Mouse (Mus musculus) right cerebral cortex, postnatal 36 days (tissue): Measurements from ENCODE around the gene 1700020A23Rik.
A peak's percentile ranks its signal among the peaks of the same experiment; 100 is the strongest.

Source experiments
- DNase-seq, 2 experiments: peaks; one replicate each; pipeline ENCODE4 v3.0.0; 2022; ENCODE audit warnings: low spot score in 2 of 2, mixed read lengths in 1 of 2

The 1700020A23Rik gene

GRCm38 (mm10) chr2:130411558-130412495, 6.8 kb downstream of the 1700020A23Rik start:
- peak; percentile 55 to 72 for DNase-seq

DNA sequence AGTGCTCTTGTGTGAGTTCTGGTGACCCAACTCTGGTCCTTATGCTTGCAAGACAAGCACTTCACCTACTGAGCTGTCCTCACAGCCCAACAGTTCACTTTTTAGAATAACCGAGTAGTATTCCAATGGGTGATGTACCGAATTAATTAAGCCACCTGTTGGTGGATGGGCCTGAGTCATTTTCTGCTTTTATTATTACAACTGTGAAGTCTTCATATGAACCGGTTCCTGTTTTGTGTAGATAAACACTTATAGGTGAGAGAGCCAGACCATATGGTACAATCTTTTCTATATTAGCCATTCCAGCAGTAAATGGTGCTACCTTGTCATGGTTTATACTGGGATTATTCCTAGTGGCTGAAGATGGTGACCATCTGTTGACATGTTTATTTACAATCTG, 7.7 kb downstream of the 1700020A23Rik start:
- no peak for DNase-seq

DNA sequence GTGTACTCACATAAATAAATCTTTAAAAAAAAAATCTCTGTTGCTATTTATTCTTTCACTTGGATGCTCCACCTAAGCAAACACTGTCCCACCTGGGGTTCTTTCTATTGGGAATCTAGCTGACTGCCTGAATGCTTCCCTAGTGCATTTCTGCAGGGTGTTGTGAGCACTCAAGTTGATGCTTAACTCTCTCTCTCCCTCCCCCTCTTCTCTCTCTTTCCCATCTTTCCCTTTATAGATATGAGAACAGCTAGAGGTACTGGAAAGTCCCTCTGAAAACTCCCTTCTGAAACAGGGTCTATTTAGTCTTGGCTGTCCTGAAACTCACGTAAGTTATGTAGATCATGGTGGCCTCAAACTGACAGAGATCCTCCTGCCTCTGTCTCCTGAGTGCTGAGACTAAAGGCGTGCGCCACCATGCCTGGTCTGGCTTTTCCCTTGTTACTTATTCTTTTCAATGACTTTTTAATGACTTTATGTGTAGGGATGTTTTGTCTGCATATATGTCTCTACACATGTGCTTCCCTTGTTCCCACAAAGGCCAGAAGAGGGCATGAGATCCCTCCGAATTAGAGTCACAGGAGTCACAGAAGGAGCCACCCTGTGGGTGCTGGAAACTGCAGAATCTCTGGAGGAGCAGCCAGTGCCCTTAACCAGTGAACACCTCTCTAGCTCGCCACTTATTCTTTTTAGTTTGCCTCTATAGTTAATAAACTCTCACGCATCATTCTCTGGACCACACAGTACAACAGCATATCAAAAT, 9.2 kb downstream of the 1700020A23Rik start:
- DNase-seq = no peak

- DNase-seq = no peak
These were observed 16.9 kb downstream of the 1700020A23Rik start for GRCm38 (mm10) chr2:130421781-130422620.

- DNase-seq = peak in 1 of 2 experiments; percentile 77
These were observed 18.5 kb downstream of the 1700020A23Rik start for GRCm38 (mm10) chr2:130423397-130424125.

DNA sequence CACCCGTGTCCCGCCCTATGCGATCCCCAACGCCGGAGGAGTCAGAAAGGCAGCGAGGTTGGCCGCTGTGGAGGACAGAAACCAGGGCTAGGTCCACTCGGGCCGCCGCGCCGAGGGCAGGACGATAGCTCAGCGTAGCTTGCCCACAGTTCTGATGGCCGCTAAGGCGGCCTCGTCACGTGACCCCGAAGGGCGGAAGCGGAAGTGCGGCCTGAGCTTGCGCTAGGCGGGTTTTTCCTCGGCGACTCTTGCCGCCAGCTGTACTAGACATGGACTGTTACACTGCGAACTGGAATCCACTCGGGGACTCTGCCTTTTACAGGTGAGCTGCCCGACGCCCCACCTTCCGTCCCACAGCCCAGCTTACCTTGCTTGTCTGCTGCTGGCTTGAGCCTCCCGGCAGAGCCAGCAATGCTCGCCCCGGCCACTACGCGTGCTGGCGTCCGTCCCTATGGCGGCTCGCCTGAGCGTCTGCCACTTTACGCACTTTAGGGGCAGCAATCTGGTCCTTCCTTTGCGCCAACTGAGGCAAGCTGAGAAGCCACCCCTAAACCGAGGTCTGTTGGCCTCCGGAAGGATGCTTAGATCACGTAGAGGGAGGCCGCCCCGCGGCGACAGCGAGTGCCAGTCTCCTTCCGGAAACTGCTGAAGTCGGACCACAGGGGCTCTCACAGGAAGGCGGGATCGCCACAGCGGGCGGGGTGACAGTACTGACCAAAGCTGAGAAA, 19.2 kb downstream of the 1700020A23Rik start, which contains the start of the genes Vps16 and Pced1a:
Vps16 (plus strand) TSS at position 214 of the 728 bp plus-strand sequence.
Pced1a (minus strand) TSS at position 576 of the 728 bp plus-strand sequence.
- peak; percentile 87 to 90 for DNase-seq

DNA sequence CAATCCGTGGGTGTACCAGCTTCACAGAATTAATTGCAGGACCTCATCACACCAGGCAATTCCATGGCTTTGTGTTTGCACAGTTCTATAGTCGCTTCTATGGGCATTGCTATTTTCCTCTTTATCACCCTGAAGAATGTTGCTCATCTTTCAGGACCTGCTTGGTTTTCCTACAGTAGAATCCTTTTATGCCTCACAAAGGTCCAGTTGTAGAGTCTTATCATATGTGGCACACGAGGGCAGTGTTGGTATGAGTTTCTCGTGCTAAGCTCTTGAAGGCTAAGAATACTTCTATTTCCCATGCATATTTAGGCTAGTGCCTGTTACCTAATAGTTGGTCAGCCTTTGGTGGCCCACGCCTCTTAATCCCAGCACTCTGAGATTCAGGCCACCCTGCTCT, 20.1 kb downstream of the 1700020A23Rik start:
- DNase-seq = no peak

GRCm38 (mm10) chr2:130429851-130430250, 24.8 kb downstream of the 1700020A23Rik start:
- no peak for DNase-seq

GRCm38 (mm10) chr2:130430484-130430883, 25.4 kb downstream of the 1700020A23Rik start:
- no peak for DNase-seq

DNA sequence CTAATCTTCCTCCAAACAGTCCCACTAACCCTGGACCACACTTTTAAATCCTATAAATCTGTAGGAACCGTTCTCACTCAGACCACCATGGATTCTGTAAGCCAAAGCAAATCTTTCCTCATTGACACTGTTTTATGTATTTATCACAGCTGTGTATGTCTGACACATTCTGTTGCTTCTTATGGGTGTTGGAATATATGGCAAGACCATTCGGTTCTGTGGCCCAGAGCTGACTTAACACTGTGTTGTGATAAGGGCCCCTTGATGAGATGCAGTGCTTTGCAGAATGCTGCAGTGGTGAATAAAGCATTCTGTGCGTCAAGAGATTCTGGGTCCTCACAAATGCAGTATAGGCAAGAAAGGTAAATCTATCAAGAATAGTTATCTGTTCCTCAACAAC, 27.1 kb downstream of the 1700020A23Rik start:
- DNase-seq = no peak

- no peak for DNase-seq
These were observed 28.1 kb downstream of the 1700020A23Rik start for GRCm38 (mm10) chr2:130433152-130433551.

- no peak for DNase-seq
These were observed 31.7 kb downstream of the 1700020A23Rik start for GRCm38 (mm10) chr2:130436769-130437168.

GRCm38 (mm10) chr2:130438861-130439260, 33.8 kb downstream of the 1700020A23Rik start:
- no peak for DNase-seq

DNA sequence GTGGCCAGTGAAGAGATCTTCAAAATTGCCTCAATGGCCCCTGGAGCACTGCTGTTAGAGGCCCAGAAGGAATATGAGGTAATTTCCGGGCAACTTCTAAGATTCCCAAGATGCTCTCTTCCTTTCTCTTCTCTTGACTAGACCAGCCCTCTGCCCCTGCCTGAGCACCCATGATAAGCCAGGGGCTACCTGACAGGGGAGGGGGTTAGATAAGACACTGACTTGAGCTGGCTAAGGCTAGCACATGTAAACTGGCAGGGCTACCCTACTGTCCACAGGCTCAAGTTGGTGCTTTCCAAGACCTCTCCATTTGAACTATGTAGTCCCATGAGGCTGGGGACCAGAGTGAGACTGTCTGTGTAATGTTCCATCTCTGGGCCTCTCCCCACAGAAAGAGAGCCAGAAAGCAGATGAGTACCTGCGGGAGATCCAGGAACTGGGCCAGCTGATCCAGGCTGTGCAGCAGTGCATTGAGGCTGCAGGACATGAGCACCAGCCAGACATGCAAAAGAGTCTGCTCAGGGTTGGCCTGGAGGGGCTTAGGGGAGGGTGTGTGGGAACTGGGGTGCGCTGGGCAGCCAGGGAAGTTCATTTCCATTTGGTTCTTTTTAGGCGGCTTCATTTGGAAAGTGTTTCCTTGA, 34.9 kb downstream of the 1700020A23Rik start:
- DNase-seq = no peak

DNA sequence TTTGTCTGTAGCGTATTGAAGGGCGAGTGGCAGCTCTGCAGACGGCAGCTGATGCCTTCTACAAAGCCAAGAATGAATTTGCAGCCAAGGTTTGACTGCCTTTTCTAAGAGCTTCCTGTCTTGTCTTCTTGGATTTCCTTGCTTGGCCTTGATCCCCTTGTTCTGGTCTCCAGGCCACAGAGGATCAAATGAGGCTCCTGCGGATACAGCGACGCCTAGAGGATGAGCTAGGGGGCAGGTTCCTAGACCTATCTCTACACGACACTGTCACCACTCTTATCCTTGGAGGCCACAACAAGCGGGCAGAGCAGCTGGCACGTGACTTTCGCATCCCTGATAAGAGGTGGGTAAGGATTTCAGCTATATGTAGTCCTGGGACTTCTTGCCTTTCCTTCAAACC, 37.1 kb downstream of the 1700020A23Rik start:
- DNase-seq = no peak

DNA sequence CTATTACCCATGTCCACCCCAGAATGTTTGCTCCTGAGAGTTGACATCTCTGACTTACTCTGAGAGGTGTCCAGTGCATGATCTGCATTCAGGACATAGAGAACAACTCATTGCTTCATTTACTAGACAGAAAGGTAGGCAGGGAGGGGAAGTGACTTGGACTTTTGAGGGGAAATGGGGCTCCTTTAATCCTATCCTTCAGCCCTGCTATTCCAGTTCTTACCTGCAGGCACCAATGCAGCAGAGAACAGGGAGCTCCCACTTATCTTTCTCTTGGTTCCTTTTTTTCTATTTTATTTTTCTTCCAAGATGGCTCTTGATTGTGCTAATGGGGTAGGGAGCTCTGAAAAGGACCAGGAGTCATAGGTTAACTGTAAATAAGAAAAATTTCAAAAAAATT, 43.4 kb downstream of the 1700020A23Rik start:
- DNase-seq = no peak

DNA sequence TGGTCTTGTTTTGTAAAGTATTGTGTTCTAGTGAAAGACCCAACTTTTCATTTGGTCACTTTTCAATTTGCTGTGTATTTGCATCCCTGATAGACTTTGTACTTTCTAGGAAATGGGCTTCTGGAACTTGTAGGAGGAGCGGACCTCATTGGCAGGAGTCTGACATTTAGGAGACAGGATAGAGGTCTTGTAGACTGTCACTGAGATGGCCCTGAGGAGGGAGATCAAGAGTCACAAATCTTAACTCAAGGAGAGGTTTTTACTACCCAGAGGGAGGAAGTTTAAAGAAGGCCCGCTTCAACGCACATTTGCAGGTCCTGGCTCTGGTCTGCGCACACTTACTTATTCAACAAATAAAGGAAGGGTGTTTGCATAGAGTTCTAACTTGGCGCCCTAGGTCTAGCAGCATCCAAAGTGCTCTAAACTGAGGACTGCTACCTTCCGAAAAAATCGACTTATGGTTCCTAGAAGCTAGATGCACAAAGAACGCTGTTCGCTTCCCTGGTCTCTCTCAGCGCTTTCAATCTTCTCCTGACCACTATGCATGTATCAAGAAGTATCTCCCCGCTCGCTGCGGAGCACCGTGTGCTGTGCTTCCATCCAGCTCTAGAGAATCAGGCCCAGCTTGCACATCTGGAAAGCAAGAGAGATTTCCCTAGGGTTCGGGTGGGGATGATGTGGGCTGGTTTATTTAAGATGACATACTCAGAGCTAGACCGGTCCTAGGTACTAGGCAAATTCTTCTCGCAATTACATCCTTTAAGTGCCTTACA, 44.1 kb downstream of the 1700020A23Rik start:
- no peak for DNase-seq

- peak; percentile 84 to 85 for DNase-seq
These were observed 44.9 kb downstream of the 1700020A23Rik start, which contains the start of gene Ptpra for GRCm38 (mm10) chr2:130449794-130450433. Gene Ptpra, plus strand, starts transcription at chr2:130450278.
